Mouse (Mus musculus) cortical plate, adult 2 months (tissue): ENCODE measurements around the gene Rbms2.

Experiments used
- CTCF ChIP-seq: fragments of 200-500 bp; IDR thresholded peaks from 2 replicates; pipeline ENCODE4 v1.5.1; 2011; ENCODE audit warnings: mild to moderate bottlenecking, control low read depth, low read length; ENCODE audit not compliant: insufficient read depth; ENCODE audit errors: extremely low read depth
- POLR2A ChIP-seq: fragments of 200-500 bp; IDR thresholded peaks from 2 replicates; pipeline ENCODE4 v1.6.1; 2011; ENCODE audit warnings: mild to moderate bottlenecking, low read length, control low read depth; ENCODE audit not compliant: insufficient read depth; ENCODE audit errors: extremely low read depth

GRCm38 (mm10) chr10:128208326-128208725 lies 28.2 kb upstream of the Rbms2 start:
- TF ChIP-seq CTCF (no peak), POLR2A (no peak)
